Mouse (Mus musculus) stomach, postnatal 0 days (tissue): ENCODE results near the gene Il31ra. TPM values are rescaled to one million over a fixed set of nuclear protein-coding genes. Genes with fewer than 3 reads are reported as not detected.

ENCODE experiments used
- ATAC-seq: fragments of 200-750 bp; cut with Nextera tagmentation; 2 replicates; pipeline ENCODE4 v1.8.0; 2017; ENCODE audit not compliant: low FRiP score, low TSS enrichment
- DNase-seq: peaks from one replicate; pipeline ENCODE4 v3.0.0-alpha.2; 2016; ENCODE audit warnings: low spot score
- H3K27ac ChIP-seq: fragments of 300-500 bp; sonication (generic); replicated peaks from 2 replicates; pipeline ENCODE4 v1.5.1; 2014; ENCODE audit warnings: mild to moderate bottlenecking, control low read depth
- H3K27me3 ChIP-seq: fragments of 300-500 bp; sonication (generic); 2 replicates; pipeline ENCODE4 v1.6.1; 2014; ENCODE audit warnings: low read length; ENCODE audit not compliant: control insufficient read depth, insufficient read depth
- H3K36me3 ChIP-seq: fragments of 300-500 bp; sonication (generic); 2 replicates; pipeline ENCODE4 v1.6.1; 2014; ENCODE audit warnings: low read length, mixed read lengths; ENCODE audit not compliant: control insufficient read depth, insufficient read depth
- H3K4me1 ChIP-seq: fragments of 300-500 bp; sonication (generic); replicated peaks from 2 replicates; pipeline ENCODE4 v1.6.1; 2014; ENCODE audit warnings: antibody characterized with exemption; ENCODE audit not compliant: control insufficient read depth, insufficient read depth
- H3K4me2 ChIP-seq: fragments of 300-500 bp; sonication (generic); replicated peaks from 2 replicates; pipeline ENCODE4 v1.6.1; 2014; ENCODE audit warnings: low read depth, mild to moderate bottlenecking, control low read depth, moderate library complexity
- H3K4me3 ChIP-seq: fragments of 300-500 bp; sonication (generic); 2 replicates; pipeline ENCODE4 v1.5.1; 2014; ENCODE audit warnings: low read depth, low read length, control low read depth
- H3K9ac ChIP-seq: fragments of 300-500 bp; sonication (generic); 2 replicates; pipeline ENCODE4 v1.6.1; 2014; ENCODE audit warnings: mild to moderate bottlenecking, low read length, control low read depth, mixed read lengths
- H3K9me3 ChIP-seq: fragments of 300-500 bp; sonication (generic); 2 replicates; pipeline ENCODE4 v1.6.1; 2016; ENCODE audit warnings: low read length; ENCODE audit not compliant: control insufficient read depth
- CTCF ChIP-seq: IDR thresholded peaks from 2 replicates; pipeline ENCODE4 v1.5.1; 2016; ENCODE audit warnings: antibody characterized with exemption, low read depth, mild to moderate bottlenecking, moderate library complexity
- EP300 ChIP-seq: optimal IDR thresholded peaks from 2 replicates; pipeline ENCODE3; 2016; ENCODE audit warnings: antibody characterized with exemption
- WGBS: fragments of 180-500 bp; shearing (Covaris S2); extraction: QIAGEN DNeasy Blood & Tissue Kit; methylation state at CpG from one replicate; pipeline ENCODE4 v1.1.7; 2014; 5-methylcytosine and 5-hydroxymethylcytosine counted together
- polyA plus RNA-seq: library from polyadenylated mRNA; unstranded; fragments of >200 nt; fragmentation: Nextera tagmentation; extraction: Ambion mirVana; gene quantifications from 2 replicates; pipeline ENCODE4 v1.2.1, GENCODE M21; 2015

Gene Il31ra
- polyA plus RNA-seq, 1 experiment from 2014 or later = 0.16 TPM

- no peak overlapping the region for H3K9ac ChIP-seq
- TF ChIP-seq CTCF (no peak), EP300 (no peak)
- ATAC-seq (peak; percentile 33; the same call in 1 of the 2 replicates), DNase-seq (peak; percentile 72)
- H3K27ac ChIP-seq = no peak overlapping the region
- no peaks in the 10 kb centered on the region for H3K27me3 ChIP-seq
- H3K9me3 ChIP-seq = no peaks in the 10 kb centered on the region
- WGBS = 55% methylated on average over 11 of the region's 11 CpGs
- peaks cover 8% of the 10 kb centered on the region; the same call in 1 of the 2 replicates for H3K36me3 ChIP-seq
- no peaks in the 10 kb centered on the region for H3K4me1 ChIP-seq
- no peak overlapping the region for H3K4me2 ChIP-seq
- H3K4me3 ChIP-seq = no peak overlapping the region
These were observed 82.9 kb downstream of the Il31ra start for GRCm38 (mm10) chr13:112511261-112511660.

GRCm38 (mm10) chr13:112510437-112511212 is 83.5 kb downstream of the Il31ra start:
- H3K4me1 ChIP-seq = no peaks in the 10 kb centered on the region
- H3K27ac ChIP-seq = no peak overlapping the region
- H3K9me3 ChIP-seq = no peaks in the 10 kb centered on the region
- H3K27me3 ChIP-seq = no peaks in the 10 kb centered on the region
- H3K9ac ChIP-seq = no peak overlapping the region
- no peak for ATAC-seq
- WGBS = 78% methylated on average over 19 of the region's 19 CpGs
- no peak overlapping the region for H3K4me2 ChIP-seq
- DNase-seq = no peak
- TF ChIP-seq CTCF (no peak), EP300 (no peak)
- H3K4me3 ChIP-seq = no peak overlapping the region
- H3K36me3 ChIP-seq = peaks cover 9% of the 10 kb centered on the region; the same call in 1 of the 2 replicates

DNA sequence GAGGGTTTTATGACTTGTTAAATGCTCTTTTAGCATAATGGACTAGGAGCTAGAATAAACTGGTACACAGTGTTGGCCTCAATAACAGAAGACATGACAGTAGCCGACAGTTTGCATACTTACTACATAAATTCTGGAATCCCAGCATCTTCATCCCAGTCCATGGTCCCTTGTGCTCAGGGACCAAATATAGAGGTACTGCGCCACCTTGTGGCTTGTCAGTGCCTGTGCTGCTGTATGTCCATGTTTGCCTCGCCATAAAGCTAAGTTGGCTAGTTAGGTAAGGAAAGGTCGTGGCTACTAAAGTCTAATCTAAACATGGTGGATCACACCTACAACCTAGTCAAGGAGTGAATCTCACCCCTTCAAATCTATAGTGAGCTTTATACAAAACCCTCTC is 84.7 kb downstream of the Il31ra start:
- Histone ChIP-seq H3K9me3 (no peaks in the 10 kb centered on the region), H3K9ac (no peak overlapping the region), H3K4me2 (no peak overlapping the region), H3K4me3 (no peak overlapping the region), H3K27ac (no peak overlapping the region), H3K4me1 (no peaks in the 10 kb centered on the region), H3K36me3 (peaks cover 15% of the 10 kb centered on the region), H3K27me3 (no peaks in the 10 kb centered on the region)
- peak; percentile 50; the same call in 1 of the 2 replicates for ATAC-seq
- WGBS = 16% methylated on average over 4 of the region's 4 CpGs
- DNase-seq = peak; percentile 76
- peak; percentile 97 for TF ChIP-seq CTCF
- no peak for TF ChIP-seq EP300

DNA sequence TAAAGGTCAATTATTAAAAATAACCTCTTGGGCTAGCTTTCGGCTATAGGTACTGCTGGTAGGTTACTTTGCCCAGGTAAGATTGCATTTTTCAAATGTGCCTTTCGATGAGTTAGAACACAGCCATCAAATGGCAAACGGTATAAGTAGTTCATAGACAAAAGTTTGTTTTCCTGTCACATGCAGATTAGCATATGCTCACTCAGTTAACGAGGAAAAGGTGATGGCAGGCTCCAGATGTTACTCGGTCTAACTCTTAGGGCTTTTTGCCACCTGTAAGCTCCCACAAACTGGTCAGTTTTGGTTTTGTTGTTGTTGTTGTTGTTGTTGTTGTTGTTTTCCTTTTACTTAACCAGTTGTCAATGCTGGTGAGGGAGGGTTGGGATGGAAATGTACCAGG is 85.7 kb downstream of the Il31ra start:
- DNase-seq = no peak
- H3K36me3 ChIP-seq = peaks cover 25% of the 10 kb centered on the region
- no peak for TF ChIP-seq EP300
- TF ChIP-seq CTCF = no peak
- no peaks in the 10 kb centered on the region for H3K4me1 ChIP-seq
- no peak overlapping the region for H3K9ac ChIP-seq
- ATAC-seq = no peak
- H3K4me2 ChIP-seq = no peak overlapping the region
- H3K9me3 ChIP-seq = no peaks in the 10 kb centered on the region
- no peak overlapping the region for H3K27ac ChIP-seq
- no peak overlapping the region for H3K4me3 ChIP-seq
- H3K27me3 ChIP-seq = no peaks in the 10 kb centered on the region
- WGBS = 80% methylated on average over 5 of the region's 5 CpGs

DNA sequence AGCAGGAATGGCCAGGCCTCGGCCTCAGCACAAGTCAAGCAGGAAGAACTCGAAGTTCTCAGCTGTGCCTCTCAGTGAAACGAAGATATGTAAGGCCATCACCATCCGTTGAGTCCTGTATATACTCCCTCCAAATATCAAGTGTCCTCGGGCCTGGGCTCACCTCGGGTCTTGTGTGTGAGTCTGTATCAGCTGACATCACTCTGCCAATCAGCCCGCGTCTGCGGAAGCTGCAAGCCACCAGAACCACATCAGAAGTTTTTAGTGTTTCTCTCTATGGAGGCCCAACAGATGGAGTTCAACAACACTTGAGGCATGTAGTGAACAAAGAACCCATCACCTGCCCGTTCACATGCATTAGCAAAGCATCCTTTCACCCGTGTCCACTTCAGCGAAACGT is 86.5 kb downstream of the Il31ra start:
- DNase-seq (no peak), ATAC-seq (no peak)
- no peaks in the 10 kb centered on the region for H3K4me1 ChIP-seq
- H3K4me3 ChIP-seq = no peak overlapping the region
- no peaks in the 10 kb centered on the region for H3K27me3 ChIP-seq
- no peak overlapping the region for H3K27ac ChIP-seq
- WGBS = 85% methylated on average over 13 of the region's 13 CpGs
- TF ChIP-seq EP300 (no peak), CTCF (no peak)
- no peak overlapping the region for H3K4me2 ChIP-seq
- no peak overlapping the region for H3K9ac ChIP-seq
- peaks cover 25% of the 10 kb centered on the region for H3K36me3 ChIP-seq
- H3K9me3 ChIP-seq = no peaks in the 10 kb centered on the region

- Histone ChIP-seq H3K27ac (no peak overlapping the region), H3K9ac (no peak overlapping the region), H3K9me3 (no peaks in the 10 kb centered on the region), H3K4me2 (no peak overlapping the region), H3K27me3 (no peaks in the 10 kb centered on the region), H3K4me1 (no peaks in the 10 kb centered on the region), H3K36me3 (peaks cover 29% of the 10 kb centered on the region), H3K4me3 (no peak overlapping the region)
- TF ChIP-seq EP300 (no peak), CTCF (no peak)
- DNase-seq (no peak), ATAC-seq (no peak)
- 78% methylated on average over 13 of the region's 13 CpGs for WGBS
These were observed 87.4 kb downstream of the Il31ra start for GRCm38 (mm10) chr13:112506766-112507165.
